Mouse (Mus musculus): Measurements from ENCODE around the gene Ptbp1.

DNA sequence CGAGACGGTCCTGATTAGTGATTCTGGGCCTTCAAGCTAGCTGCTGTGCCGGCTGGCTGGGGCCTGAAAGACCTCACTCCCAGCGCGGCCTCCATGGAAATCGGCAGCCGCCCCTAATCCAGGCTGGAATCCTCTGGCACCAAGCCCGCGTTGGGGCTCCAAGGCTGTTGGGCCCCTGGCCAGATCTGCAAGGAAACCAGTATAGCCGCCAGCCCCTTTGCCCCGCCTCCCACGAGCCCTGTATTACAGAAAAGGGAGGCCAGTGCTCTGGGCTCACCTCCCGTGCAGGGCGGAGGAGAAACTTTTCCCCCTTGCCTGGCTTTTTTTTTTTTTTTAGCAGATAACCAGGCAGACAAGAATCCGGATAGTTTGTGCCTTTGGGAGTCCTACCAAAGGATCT lies 835 bp upstream of the Ptbp1 start:
- TF ChIP-seq CTCF (IDR thresholded peaks at IDR 0.05; ENCODE audit: low read depth) (no peak), EP300 (IDR thresholded peaks at IDR 0.05; ENCODE audit: low read depth) (no peak)
